Mouse (Mus musculus) heart, adult 2 months (tissue): Measurements from ENCODE around the gene Eno1. TPM values are rescaled to one million over a fixed set of nuclear protein-coding genes. Genes with fewer than 3 reads are reported as not detected.

Experiments
- DNase-seq, 2 experiments: peaks; one replicate each; pipeline ENCODE4 v3.0.0; 2021
- H3K27ac ChIP-seq: fragments of 200-600 bp; 2 replicates; pipeline ENCODE4 v1.8.1; 2022
- H3K27me3 ChIP-seq: fragments of 200-500 bp; 2 replicates; pipeline ENCODE4 v1.6.1; 2012; ENCODE audit warnings: mild to moderate bottlenecking, low read length, inconsistent platforms, mixed read lengths; ENCODE audit not compliant: control insufficient read depth, insufficient read depth
- H3K36me3 ChIP-seq: fragments of 200-500 bp; 2 replicates; pipeline ENCODE4 v1.6.1; 2012; ENCODE audit warnings: low read length, inconsistent platforms; ENCODE audit not compliant: control insufficient read depth, insufficient read depth
- H3K4me1 ChIP-seq: fragments of 200-500 bp; 2 replicates; pipeline ENCODE4 v1.6.1; 2011; ENCODE audit warnings: low read length; ENCODE audit not compliant: control insufficient read depth, insufficient read depth
- H3K4me3 ChIP-seq: fragments of 200-600 bp; 2 replicates; pipeline ENCODE4 v1.8.1; 2022
- H3K79me2 ChIP-seq: fragments of 200-500 bp; replicated peaks from 2 replicates; pipeline ENCODE4 v1.6.1; 2012; ENCODE audit warnings: mild to moderate bottlenecking, inconsistent platforms, low read length, moderate library complexity, mixed read lengths; ENCODE audit not compliant: control insufficient read depth, insufficient read depth
- H3K9ac ChIP-seq: fragments of 200-500 bp; 2 replicates; pipeline ENCODE4 v1.6.1; 2012; ENCODE audit warnings: low read depth, mild to moderate bottlenecking, control low read depth, inconsistent platforms, low read length, mixed read lengths
- CTCF ChIP-seq: fragments of 200-600 bp; IDR thresholded peaks from 2 replicates; pipeline ENCODE4 v1.8.1; 2022; ENCODE audit warnings: antibody characterized with exemption, mild to moderate bottlenecking, moderate library complexity
- EP300 ChIP-seq: fragments of 200-500 bp; IDR thresholded peaks from 2 replicates; pipeline ENCODE4 v1.6.1; 2011; ENCODE audit warnings: low read depth, low read length, control low read depth; ENCODE audit not compliant: insufficient read depth
- POLR2A ChIP-seq: fragments of 200-500 bp; IDR thresholded peaks from 2 replicates; pipeline ENCODE4 v1.6.1; 2011; ENCODE audit warnings: mild to moderate bottlenecking, low read depth, low read length, control low read depth; ENCODE audit not compliant: insufficient read depth
- WGBS: fragments of 180-500 bp; shearing (Covaris S2); methylation state at CpG from one replicate; pipeline ENCODE4 v1.1.7; 2018; 5-methylcytosine and 5-hydroxymethylcytosine counted together
- intact Hi-C: fragments of 180-260 bp; cut with DNase I; formaldehyde crosslinking; loops from one replicate; pipeline ENCODE4 v1.15.1; 2025
- polyA plus RNA-seq: library from polyadenylated mRNA; depleted of rRNA; stranded (reverse); fragments of >200 nt; gene quantifications from 2 replicates; pipeline ENCODE4 v1.2.3, GENCODE M21; 2012
- total RNA-seq, 2 experiments: library from RNA; stranded (reverse); gene quantifications; 2 replicates each; pipeline ENCODE4 v1.2.3; 2021

Eno1 gene
- total and polyA plus RNA-seq, 3 experiments: 111 to 179 (median 113) TPM

DNA sequence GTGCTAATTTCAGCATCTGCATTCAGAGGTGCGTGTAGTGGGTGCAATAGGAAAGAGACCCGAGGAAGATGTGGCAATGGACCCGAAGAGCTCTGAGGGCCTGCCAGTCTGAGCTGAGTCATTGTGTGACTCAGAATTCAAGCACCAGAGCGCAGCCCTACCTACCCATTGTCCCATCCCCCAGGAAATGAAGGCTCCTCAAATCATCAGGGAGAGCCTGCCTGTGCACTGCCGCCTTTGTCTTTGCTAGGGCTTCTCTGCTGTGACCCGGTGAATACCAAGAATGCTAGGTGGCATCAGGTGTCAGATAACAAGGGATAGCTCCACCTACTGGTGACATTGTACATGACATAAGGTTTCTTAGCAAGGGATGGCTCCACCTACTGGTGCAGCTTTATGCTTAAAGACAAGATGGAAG, 3.4 kb downstream of the Eno1 start:
- WGBS: 12% methylated on average over 6 of the region's 6 CpGs
- H3K9ac ChIP-seq: no peak overlapping the region
- 0 out of 2 replicates have a peak, but pooled peaks have one; percentile 37 for TF ChIP-seq EP300
- TF ChIP-seq CTCF: peak; percentile 97; the same call in 1 of the 2 replicates
- TF ChIP-seq POLR2A: no peak
- H3K4me3 ChIP-seq: 0 out of 2 replicates have a peak overlapping the region, but pooled peaks have one; percentile 10
- H3K36me3 ChIP-seq: peaks cover 29% of the 10 kb centered on the region
- H3K27ac ChIP-seq: peak overlapping the region; percentile 99
- peaks cover 15% of the 10 kb centered on the region for H3K4me1 ChIP-seq
- peaks cover 1% of the 10 kb centered on the region; the same call in 1 of the 2 replicates for H3K79me2 ChIP-seq
- DNase-seq: peak; percentile 66 to 67
- H3K27me3 ChIP-seq: no peaks in the 10 kb centered on the region
- intact Hi-C loops: loop anchor here (10.0 kb wide), 1 partner anchor 215 kb away; no protein-coding TSS in a partner anchor

DNA sequence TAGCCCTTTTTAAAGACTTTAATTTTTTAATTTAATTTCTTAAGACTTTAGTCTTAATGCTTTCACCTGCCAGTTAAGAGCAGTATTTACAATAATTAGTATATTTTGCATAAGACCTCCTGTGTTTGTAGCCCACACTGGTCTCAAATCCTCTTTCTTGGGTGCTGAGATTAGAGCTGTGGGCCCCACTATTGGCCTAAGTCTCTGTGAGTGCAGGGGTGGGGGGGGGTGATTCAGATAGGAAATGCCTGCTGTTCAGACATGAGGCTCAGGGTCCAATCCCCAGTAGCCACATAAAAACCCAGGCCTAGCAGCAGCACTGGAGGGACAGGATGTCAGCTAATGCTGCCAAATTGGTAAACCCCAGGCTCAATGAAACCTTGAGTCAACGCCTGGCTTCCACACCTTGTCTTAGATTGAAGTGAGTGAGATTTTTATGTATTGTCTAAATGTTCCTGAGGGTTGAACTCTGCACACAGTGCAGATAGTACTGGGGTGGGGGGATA, 3.9 kb downstream of the Eno1 start:
- no peak overlapping the region for H3K27ac ChIP-seq
- no peak for DNase-seq
- TF ChIP-seq EP300 (no peak), CTCF (no peak), POLR2A (no peak)
- WGBS: 65% methylated on average over 1 of the region's 1 CpGs
- no peak overlapping the region for H3K4me3 ChIP-seq
- H3K27me3 ChIP-seq: no peaks in the 10 kb centered on the region
- no peak overlapping the region for H3K9ac ChIP-seq
- intact Hi-C loops: no loop called here
- H3K4me1 ChIP-seq: peaks cover 15% of the 10 kb centered on the region
- H3K36me3 ChIP-seq: peaks cover 31% of the 10 kb centered on the region
- peaks cover 1% of the 10 kb centered on the region; the same call in 1 of the 2 replicates for H3K79me2 ChIP-seq

- H3K4me3 ChIP-seq: no peak overlapping the region
- no peaks in the 10 kb centered on the region for H3K27me3 ChIP-seq
- intact Hi-C loops: no loop called here
- DNase-seq: no peak
- H3K79me2 ChIP-seq: peaks cover 1% of the 10 kb centered on the region; the same call in 1 of the 2 replicates
- TF ChIP-seq CTCF: no peak
- H3K9ac ChIP-seq: no peak overlapping the region
- peaks cover 16% of the 10 kb centered on the region for H3K4me1 ChIP-seq
- WGBS: 58% methylated on average over 4 of the region's 4 CpGs
- no peak overlapping the region for H3K27ac ChIP-seq
- peaks cover 34% of the 10 kb centered on the region for H3K36me3 ChIP-seq
Measured at GRCm38 (mm10) chr4:150241708-150242107, 5.2 kb downstream of the Eno1 start.

DNA sequence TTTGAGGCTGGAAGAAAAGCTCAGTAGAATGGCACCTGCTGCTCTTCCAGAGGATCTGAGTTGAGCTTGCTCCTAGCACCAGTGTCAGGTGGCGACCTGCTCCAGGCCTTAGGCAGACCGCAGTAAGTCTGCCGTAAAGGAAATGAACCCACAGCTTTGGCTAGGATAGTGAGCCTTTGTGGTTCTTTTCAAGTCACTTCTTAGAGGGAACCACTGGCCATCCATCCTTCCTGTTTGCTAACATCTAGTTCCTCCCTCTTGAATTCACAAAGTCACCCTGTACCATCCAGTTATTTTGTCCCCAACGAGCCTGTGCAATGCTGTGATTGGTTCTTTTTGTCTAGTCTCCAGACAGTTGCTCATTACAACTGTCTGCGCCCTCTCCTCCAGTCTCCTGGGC, 6.2 kb downstream of the Eno1 start:
- no peak for DNase-seq
- intact Hi-C loops: no loop called here
- peaks cover 1% of the 10 kb centered on the region; the same call in 1 of the 2 replicates for H3K79me2 ChIP-seq
- no peaks in the 10 kb centered on the region for H3K27me3 ChIP-seq
- H3K9ac ChIP-seq: no peak overlapping the region
- H3K4me3 ChIP-seq: no peak overlapping the region
- TF ChIP-seq CTCF: no peak
- no peak for TF ChIP-seq EP300
- TF ChIP-seq POLR2A: no peak
- peaks cover 17% of the 10 kb centered on the region for H3K4me1 ChIP-seq
- WGBS: 66% methylated on average over 5 of the region's 5 CpGs
- peaks cover 39% of the 10 kb centered on the region for H3K36me3 ChIP-seq
- H3K27ac ChIP-seq: no peak overlapping the region

DNA sequence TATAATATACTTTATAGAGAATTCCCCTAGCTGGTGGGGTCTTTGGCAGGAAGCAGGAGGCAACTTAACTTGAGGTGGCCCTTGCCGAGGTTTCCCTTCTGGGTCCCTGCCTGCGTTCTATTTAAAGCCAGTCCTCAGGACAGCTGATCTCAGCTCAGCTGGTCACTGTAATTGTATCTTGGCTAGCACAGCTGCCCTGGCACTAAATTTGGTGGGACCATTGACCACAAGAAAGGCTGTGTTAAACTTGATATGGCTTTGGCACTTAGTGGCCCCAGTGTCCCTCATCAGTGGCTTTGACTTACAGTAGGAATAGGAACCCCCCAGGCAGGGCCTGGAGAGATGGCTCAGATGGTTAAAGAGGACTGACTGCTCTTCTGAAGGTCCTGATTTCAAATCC, 9.4 kb downstream of the Eno1 start:
- Histone ChIP-seq H3K4me3 (no peak overlapping the region), H3K36me3 (peaks cover 21% of the 10 kb centered on the region), H3K27ac (peak overlapping the region; percentile 31; the same call in 1 of the 2 replicates), H3K79me2 (0 out of 2 replicates have a peak, but pooled peaks cover 1% of the 10 kb centered on the region), H3K27me3 (no peaks in the 10 kb centered on the region), H3K4me1 (peaks cover 2% of the 10 kb centered on the region; the same call in 1 of the 2 replicates), H3K9ac (no peak overlapping the region)
- TF ChIP-seq CTCF: no peak
- TF ChIP-seq EP300: no peak
- TF ChIP-seq POLR2A: no peak
- WGBS: 27% methylated on average over 2 of the region's 2 CpGs
- peak in 1 of 2 experiments; percentile 52 for DNase-seq
- intact Hi-C loops: no loop called here

GRCm38 (mm10) chr4:150248009-150248408, 11.5 kb downstream of the Eno1 start:
- H3K27me3 ChIP-seq: no peaks in the 10 kb centered on the region
- no peak overlapping the region for H3K4me3 ChIP-seq
- intact Hi-C loops: loop anchor here (2.0 kb wide), 2 partner anchors 29 to 71 kb away; no protein-coding TSS in a partner anchor
- no peak overlapping the region for H3K27ac ChIP-seq
- DNase-seq: peak; percentile 64 to 71
- WGBS: 48% methylated on average over 5 of the region's 5 CpGs
- H3K9ac ChIP-seq: no peak overlapping the region
- peaks cover 17% of the 10 kb centered on the region for H3K36me3 ChIP-seq
- TF ChIP-seq POLR2A (no peak), CTCF (peak; percentile 93), EP300 (peak; percentile 91)
- H3K79me2 ChIP-seq: 0 out of 2 replicates have a peak, but pooled peaks cover 1% of the 10 kb centered on the region
- H3K4me1 ChIP-seq: peaks cover 2% of the 10 kb centered on the region; the same call in 1 of the 2 replicates
